Mouse (Mus musculus) neural tube, embryonic 10.5 days (tissue): ENCODE results near the gene Efemp2.

Experiments used
- DNase-seq: peaks from one replicate; pipeline ENCODE4 v3.0.0-alpha.2; 2017; ENCODE audit warnings: low spot score; ENCODE audit errors: extremely low spot score

The Efemp2 gene

DNA sequence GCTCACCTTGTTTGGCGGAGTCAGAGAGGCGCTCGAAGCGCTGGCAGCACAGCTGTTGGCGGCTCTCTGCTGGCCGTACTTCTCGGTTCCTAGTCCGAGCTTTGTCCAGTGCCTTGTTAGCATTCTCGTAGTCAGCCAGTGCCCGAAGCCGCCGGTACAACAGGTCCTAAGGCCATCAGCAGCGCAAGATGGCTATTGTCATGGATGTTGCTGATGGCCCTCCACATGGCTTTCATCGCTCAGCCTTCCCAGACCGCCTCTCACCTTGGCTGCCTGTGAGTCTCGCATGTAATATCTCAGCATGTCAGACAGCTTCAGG is 22.3 kb downstream of the Efemp2 start:
- DNase-seq = no peak

GRCm38 (mm10) chr19:5500330-5500875 is 26.6 kb downstream of the Efemp2 start:
- no peak for DNase-seq

- DNase-seq = no peak
These were observed 29.9 kb downstream of the Efemp2 start, which contains the start of gene 1700020D05Rik for GRCm38 (mm10) chr19:5503687-5504086. TSS of gene 1700020D05Rik (minus strand) at chr19:5503787.

GRCm38 (mm10) chr19:5510031-5511026 is 36.6 kb downstream of the Efemp2 start, which contains the start of gene Snx32:
TSS of gene Snx32 (minus strand) at chr19:5510538.
- DNase-seq = peak; percentile 94

GRCm38 (mm10) chr19:5511074-5511632 is 37.4 kb downstream of the Efemp2 start:
- DNase-seq = no peak

- DNase-seq = no peak
These were observed 38.6 kb downstream of the Efemp2 start for GRCm38 (mm10) chr19:5512091-5513004.

GRCm38 (mm10) chr19:5513005-5513349 is 39.2 kb downstream of the Efemp2 start:
- no peak for DNase-seq

DNA sequence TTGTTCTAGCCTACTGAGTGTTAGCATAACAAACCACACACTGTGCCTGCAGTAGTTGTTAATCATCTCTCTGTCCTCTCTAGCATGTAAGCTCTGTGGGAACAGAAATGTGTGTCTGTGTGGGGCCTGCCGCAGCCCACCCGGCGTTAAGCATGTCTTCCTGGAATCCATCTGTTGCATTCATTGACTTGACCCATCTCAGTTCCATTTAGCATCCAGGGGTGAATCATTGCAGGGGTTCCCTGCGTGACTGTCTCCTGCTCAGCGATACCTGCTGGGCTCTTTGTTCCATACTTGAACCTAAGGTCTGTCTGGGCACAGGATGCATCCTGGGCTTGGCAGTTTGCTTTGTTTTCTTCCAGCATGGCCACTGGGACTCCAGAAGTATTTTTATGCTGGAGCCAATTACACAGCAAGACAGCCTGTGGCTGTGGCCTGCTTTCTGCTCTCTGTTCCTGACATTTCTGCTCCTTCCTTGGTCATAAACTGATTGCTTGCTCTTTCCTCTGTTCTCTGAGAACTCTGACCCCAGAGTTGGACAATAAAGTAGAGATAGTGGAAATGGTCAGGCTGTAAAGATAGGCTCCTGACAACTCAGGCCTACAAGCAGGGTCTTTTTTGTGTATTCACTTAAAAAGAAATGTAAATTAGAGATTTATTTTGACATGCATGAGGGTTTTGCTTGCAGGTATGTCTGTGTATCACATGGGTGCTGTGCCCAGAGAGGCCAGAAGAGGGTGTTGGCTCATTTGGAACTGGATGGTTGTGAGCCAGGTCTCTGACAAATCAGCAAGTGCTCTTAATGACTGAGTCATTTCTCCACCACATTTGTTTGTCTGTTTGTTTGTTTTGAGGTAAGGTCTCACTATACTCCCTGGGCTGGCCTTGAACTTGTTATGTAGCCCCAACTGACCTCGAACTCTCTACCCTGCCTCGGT is 42.4 kb downstream of the Efemp2 start:
- no peak for DNase-seq

DNA sequence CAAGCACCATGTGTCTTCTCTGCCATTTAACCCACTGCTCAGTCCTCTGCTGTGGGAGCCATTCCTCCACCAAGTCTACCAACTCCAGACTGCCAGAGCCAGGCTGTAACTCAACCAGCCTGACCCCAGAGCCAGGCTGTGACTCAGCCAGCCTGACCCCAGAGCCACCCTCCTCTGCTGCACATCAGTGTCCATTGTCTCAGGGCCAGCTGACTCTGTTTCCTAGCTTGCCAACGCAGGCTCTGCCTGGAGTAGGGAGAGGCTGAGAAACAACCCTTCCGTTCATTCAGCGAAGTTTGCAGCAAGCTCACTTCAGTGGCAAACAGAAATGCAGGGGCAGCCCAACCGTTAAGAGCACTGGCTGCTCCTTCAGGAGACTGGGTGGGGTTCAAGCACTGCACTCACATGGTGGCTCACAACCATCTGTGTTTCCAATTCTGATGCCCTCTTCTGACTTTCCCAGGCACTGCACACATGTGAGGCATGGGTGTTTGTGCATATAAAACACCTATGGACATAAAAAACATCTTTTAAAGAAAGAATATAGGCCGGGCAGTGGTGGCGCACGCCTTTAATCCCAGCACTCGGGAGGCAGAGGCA is 43.3 kb downstream of the Efemp2 start:
- no peak for DNase-seq

DNA sequence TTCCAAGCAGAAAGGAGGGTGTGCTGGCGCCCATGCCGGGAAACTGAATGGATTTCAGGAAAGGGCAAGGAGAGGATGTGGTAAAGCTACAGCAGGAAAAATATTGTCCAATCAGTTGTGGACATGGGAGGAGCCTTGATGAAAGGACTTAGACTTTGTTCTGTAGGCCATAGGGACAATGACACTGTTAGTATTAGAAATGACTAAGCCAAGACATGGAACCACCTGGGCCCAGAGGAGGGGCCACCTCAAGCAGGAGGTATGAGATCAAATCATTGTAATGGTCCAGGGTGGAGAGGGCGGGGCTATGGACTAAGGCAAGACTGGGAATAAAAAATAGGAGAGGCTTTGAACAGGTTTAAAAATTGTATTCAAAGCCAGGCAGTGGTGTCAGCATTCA is 45.0 kb downstream of the Efemp2 start:
- no peak for DNase-seq

- DNase-seq = no peak
These were observed 51.5 kb downstream of the Efemp2 start for GRCm38 (mm10) chr19:5525204-5525603.

- peak; percentile 98 for DNase-seq
These were observed 55.8 kb downstream of the Efemp2 start for GRCm38 (mm10) chr19:5529325-5530137.

- DNase-seq = no peak
These were observed 56.4 kb downstream of the Efemp2 start for GRCm38 (mm10) chr19:5530138-5530524.
